Mouse (Mus musculus): Measurements from ENCODE around the gene Ptprq.

Gene Ptprq

DNA sequence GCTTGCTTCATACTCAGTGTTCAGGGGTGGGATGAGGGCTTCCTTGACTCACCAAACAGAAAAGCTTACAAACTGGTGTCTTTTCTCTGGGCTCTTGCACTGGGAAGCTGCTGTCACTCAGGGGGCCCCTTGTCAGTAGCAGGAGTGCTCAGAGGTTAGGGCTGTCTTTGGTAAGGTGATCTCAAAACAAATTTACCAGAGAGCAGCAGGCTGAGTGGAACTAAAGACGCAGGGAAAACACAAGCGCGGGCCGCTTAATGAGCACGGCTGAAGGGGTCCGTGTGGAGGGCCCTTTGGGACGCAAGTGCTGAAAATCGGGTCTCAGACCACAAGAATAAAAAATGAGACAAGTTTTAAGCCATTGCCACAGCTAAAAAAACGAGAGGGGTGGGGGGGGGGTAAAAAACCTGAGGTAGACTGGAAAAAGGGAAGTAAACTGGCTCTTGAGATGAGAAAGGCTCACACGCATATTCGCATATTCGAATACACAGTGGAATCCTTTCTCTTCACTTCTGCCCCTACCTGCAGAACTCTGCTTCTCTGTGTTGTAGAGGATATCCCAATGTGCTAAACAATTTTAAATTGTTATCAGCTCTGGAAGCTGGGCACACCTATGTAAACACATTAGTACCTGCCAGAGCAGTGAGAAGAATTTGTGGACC is 231.1 kb downstream of the Ptprq start:
- no peak for DNase-seq (ENCODE audit: low spot score)

GRCm38 (mm10) chr10:107486770-107487169 is 233.1 kb downstream of the Ptprq start:
- DNase-seq (ENCODE audit: low spot score) = no peak

DNA sequence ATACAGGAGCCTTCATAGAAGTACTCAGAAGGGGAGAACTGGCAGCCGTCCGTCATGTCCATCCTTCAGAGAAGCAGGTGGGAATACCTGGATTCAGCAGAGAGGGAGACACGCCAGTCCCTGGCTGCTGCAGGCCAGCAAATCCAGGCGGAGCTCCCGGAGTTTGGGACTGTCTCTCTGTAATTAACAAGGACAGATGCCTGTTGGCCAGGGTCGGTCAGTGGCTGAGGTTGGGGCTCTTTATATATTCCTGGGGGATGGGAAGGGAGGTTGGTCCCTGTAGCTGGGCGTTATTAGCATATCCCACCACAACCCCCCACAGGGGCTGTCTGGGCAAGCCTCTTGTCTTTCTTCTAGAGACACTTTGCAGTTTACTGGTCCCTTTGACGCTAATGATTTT is 234.0 kb downstream of the Ptprq start, which contains the start of gene Myf5:
Myf5 (minus strand) TSS at position 265 of the 400 bp plus-strand sequence.
- DNase-seq (ENCODE audit: low spot score) = no peak

GRCm38 (mm10) chr10:107484050-107484449 is 235.8 kb downstream of the Ptprq start:
- no peak for DNase-seq (ENCODE audit: low spot score)

DNA sequence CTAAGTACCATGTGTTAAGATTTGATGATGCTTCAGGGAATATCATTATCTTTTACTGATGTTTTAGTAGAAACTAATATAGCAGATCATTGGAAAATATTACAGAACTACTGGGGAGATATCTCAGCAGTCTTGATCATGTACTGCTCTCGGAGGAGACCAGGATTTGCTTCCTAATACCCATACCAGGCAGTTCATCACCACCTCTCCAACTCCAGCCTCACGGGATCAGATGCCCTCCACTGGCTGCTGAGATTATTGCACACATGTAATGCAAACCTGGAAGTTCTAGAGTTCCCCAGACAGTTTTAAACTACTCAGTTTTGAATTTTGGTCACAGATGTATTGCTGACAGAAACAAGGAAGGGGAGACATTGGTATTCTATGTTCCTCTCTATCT is 246.4 kb downstream of the Ptprq start:
- DNase-seq (ENCODE audit: low spot score) = no peak

DNA sequence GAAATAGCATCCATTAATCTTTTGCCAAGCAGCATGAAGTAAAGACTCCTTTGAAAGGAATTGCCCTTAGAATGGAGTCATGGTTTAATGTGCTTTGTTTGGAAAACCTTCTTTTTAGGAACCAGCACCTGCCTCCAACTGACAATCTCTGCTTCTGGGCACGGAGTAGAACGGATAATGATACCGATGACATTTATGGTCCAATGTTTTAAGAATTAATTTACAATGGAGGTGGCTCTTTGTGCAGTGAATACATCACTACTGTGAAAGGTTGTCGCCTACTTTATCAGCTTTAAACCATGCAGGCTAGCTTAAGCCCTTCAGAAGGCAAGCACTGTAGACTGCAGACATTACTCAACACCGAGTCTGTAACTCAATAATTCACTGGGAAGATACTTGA is 248.1 kb downstream of the Ptprq start:
- no peak for DNase-seq (ENCODE audit: low spot score)

DNA sequence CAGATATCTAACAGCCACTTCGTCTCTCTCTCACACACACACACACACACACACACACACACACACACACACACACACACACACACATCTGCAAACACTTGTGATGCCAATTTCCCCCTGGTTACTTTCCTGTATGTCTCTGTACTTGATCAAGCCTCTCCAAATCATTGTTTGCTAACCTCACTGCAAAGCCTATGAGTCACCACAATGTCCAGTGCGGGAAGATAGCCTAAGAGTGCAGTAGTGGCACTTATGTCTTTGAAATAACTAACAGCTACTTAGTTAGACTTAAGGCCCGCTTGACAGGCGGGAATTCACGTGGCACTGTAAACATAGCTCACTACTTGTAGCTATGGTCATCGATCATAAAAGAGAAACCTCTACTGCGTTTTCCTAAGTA is 252.0 kb downstream of the Ptprq start:
- no peak for DNase-seq (ENCODE audit: low spot score)

All from MN1 (cell line).